Mouse (Mus musculus) ES-Bruce4 (cell line): ENCODE measurements around the gene Sec14l1.

Experiments
- CTCF ChIP-seq: IDR thresholded peaks from one replicate; pipeline ENCODE4 v1.8.1; 2011; ENCODE audit warnings: low read depth, low read length
- POLR2A ChIP-seq: IDR thresholded peaks from one replicate; pipeline ENCODE4 v1.8.1; 2011; ENCODE audit warnings: low read length; ENCODE audit not compliant: insufficient read depth

- no peak for TF ChIP-seq CTCF
- no peak for TF ChIP-seq POLR2A
Measured at GRCm38 (mm10) chr11:117105315-117105714, 9.7 kb upstream of the Sec14l1 start.
